ENCODE assay signal across 13 mouse cellular contexts in the genomic region with DNA sequence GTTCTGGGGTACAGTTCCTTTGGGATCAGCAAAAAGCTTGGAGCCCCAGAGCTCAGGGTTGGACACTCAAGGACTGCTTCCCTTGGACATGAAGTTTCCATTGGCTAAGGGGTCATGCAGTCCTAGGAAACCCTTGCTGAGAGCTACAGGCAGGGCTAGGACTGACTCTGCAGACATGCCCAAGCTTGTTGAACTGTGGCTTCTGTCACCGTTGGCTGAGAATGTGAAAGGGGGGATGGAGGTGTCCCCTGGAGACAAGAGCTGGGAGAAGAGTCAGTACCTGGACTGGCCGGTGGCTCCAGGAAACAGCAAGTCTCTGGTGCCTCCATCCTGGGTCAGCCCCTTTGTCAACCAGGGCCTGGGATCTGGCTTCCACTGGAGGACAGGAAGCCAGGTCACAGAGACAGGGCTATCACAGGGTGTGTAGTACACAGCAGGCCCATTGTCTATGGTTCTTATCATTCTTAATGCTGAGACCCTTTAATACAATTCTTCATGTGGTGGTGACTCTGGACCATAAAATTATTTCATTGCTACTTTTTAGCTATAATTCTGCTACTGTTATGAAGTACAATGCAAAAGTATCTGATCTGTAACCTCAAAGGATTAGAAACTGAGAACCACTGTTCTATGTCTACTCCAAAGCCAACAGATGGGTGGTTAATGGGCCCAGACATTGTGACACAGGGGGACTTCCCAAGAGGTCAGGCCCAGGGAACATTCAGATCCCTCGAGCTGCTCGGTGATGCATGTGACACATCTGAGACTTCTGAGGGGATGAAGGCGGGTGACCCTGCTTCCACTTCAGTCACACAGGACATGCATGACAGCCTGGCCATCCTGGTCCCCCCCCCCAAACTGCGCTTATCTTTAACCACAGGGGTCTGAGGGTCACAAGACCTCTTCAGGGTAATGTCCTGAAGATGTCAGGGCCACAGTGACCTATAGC. TPM values are rescaled to one million over a fixed set of nuclear protein-coding genes. Genes with fewer than 3 reads are reported as not detected.
DNase-seq lines count a peak whose midpoint lies in the region; ATAC-seq and TF ChIP-seq lines count a peak whose summit lies in the region.
"Had no signal": no experiment of that assay in that cellular context is flagged by ENCODE, and none has a peak within 500 bp of the region (broad histone marks: within the 10 kb centered on the region; RNA-seq: fewer than 3 reads in every experiment).

No protein-coding gene starts in this region.

- no peak overlapping the region for H3K9ac ChIP-seq in liver, adult 2 months (ENCODE audit: low read depth, low read length)
- no peak overlapping the region for H3K9ac ChIP-seq in liver, postnatal 0 days (replicated peaks)
- H3K9ac ChIP-seq: embryonic facial prominence, embryonic 15.5 days; forebrain, embryonic 13.5 days; liver, embryonic 12.5 days; neural tube, embryonic 15.5 days had no signal

- TF ChIP-seq CTCF in liver, adult 2 months (IDR thresholded peaks at IDR 0.05; ENCODE audit: low read depth, low read length), result no peak
- TF ChIP-seq CTCF in liver, postnatal 0 days (IDR thresholded peaks at IDR 0.05; ENCODE audit: low read depth), result no peak

- H3K4me2 ChIP-seq in liver, postnatal 0 days (ENCODE audit: low read depth, low read length), result no peak overlapping the region
- H3K4me2 ChIP-seq: embryonic facial prominence, embryonic 15.5 days; forebrain, embryonic 13.5 days; liver, embryonic 12.5 days; neural tube, embryonic 15.5 days had no signal

- WGBS in liver, adult 2 months, result 73% methylated on average over 6 of the region's 6 CpGs
- 76% methylated on average over 6 of the region's 6 CpGs for WGBS in liver, postnatal 0 days (ENCODE audit: insufficient replicate concordance)
- WGBS in hindbrain, embryonic 10.5 days, result 62% methylated on average over 6 of the region's 6 CpGs

- no peak for ATAC-seq in liver, postnatal 0 days
- no peak for ATAC-seq in activated CD4-positive, CD25-positive, alpha-beta regulatory T cell, adult 4 months
- ATAC-seq: forebrain, embryonic 13.5 days; liver, embryonic 12.5 days had no signal

- peak; percentile 3 for DNase-seq in gastrocnemius, postnatal 14 days
- no peak for DNase-seq in gastrocnemius, postnatal 25 days
- no peak for DNase-seq in liver, adult 2 months (ENCODE audit: extremely low read depth, low read depth, low spot score)
- DNase-seq in liver, postnatal 0 days, result no peak
- DNase-seq in A20 (ENCODE audit: low read depth, low spot score), result peak; percentile 54
- peak; percentile 12 to 14 for DNase-seq in cerebellum, postnatal 25 days
- DNase-seq in hindbrain, embryonic 10.5 days (ENCODE audit: low spot score), result no peak
- DNase-seq: gastrocnemius, postnatal 10 days had no signal

- 0 out of 2 replicates have a peak overlapping the region, but pooled peaks have one; percentile 9 for H3K27ac ChIP-seq in liver, adult 2 months (replicated peaks; ENCODE audit: insufficient read depth, low read depth, low read length)
- H3K27ac ChIP-seq in liver, postnatal 0 days (ENCODE audit: low read depth), result no peak overlapping the region
- no peak overlapping the region; the same call in 1 of the 2 replicates for H3K27ac ChIP-seq in hindbrain, embryonic 10.5 days
- H3K27ac ChIP-seq: embryonic facial prominence, embryonic 15.5 days; forebrain, embryonic 13.5 days; liver, embryonic 12.5 days; neural tube, embryonic 15.5 days had no signal

- peaks cover 2% of the 10 kb centered on the region; the same call in 1 of the 2 replicates for H3K36me3 ChIP-seq in liver, adult 2 months (ENCODE audit: control insufficient read depth, insufficient read depth, low read length)
- peaks cover 19% of the 10 kb centered on the region for H3K36me3 ChIP-seq in liver, postnatal 0 days (replicated peaks; ENCODE audit: insufficient read depth, low read length)
- peaks cover 43% of the 10 kb centered on the region for H3K36me3 ChIP-seq in hindbrain, embryonic 10.5 days

- peaks cover 7% of the 10 kb centered on the region; the same call in 1 of the 2 replicates for H3K79me2 ChIP-seq in liver, adult 2 months (ENCODE audit: control insufficient read depth, insufficient read depth, low read length)

- TF ChIP-seq POLR2A in liver, adult 2 months (IDR thresholded peaks at IDR 0.05; ENCODE audit: extremely low read depth, insufficient read depth, low read length), result no peak

- peaks cover 9% of the 10 kb centered on the region for H3K4me1 ChIP-seq in liver, adult 2 months (ENCODE audit: control insufficient read depth, insufficient read depth, low read length)
- peaks cover 17% of the 10 kb centered on the region for H3K4me1 ChIP-seq in liver, postnatal 0 days (ENCODE audit: insufficient read depth)
- peaks cover 44% of the 10 kb centered on the region for H3K4me1 ChIP-seq in hindbrain, embryonic 10.5 days (replicated peaks)
- H3K4me1 ChIP-seq: forebrain, embryonic 13.5 days had no signal

- H3K27me3 ChIP-seq in liver, adult 2 months (ENCODE audit: control insufficient read depth, insufficient read depth, low read length), result no peaks in the 10 kb centered on the region
- H3K27me3 ChIP-seq in liver, postnatal 0 days (ENCODE audit: insufficient read depth, low read length), result no peaks in the 10 kb centered on the region
- H3K27me3 ChIP-seq in hindbrain, embryonic 10.5 days (ENCODE audit: insufficient read depth, poor library complexity, severe bottlenecking), result no peaks in the 10 kb centered on the region
- H3K27me3 ChIP-seq: embryonic facial prominence, embryonic 15.5 days; forebrain, embryonic 13.5 days; liver, embryonic 12.5 days; neural tube, embryonic 15.5 days had no signal

- no peaks in the 10 kb centered on the region for H3K9me3 ChIP-seq in liver, postnatal 0 days (ENCODE audit: low read length)
- H3K9me3 ChIP-seq in hindbrain, embryonic 10.5 days, result no peaks in the 10 kb centered on the region
- H3K9me3 ChIP-seq: embryonic facial prominence, embryonic 15.5 days; forebrain, embryonic 13.5 days; liver, embryonic 12.5 days; neural tube, embryonic 15.5 days had no signal

- TF ChIP-seq EP300 in liver, postnatal 0 days (IDR thresholded peaks at IDR 0.05; ENCODE audit: low read depth), result no peak

- intact Hi-C loops in gastrocnemius, postnatal 14 days (cut with DNase I; ENCODE audit: low total_unique reads), result no loop called here

- no peak overlapping the region for H3K4me3 ChIP-seq in liver, adult 2 months (ENCODE audit: insufficient read depth, low read depth, low read length)
- H3K4me3 ChIP-seq in liver, postnatal 0 days (ENCODE audit: low read depth, low read length), result no peak overlapping the region
- no peak overlapping the region for H3K4me3 ChIP-seq in hindbrain, embryonic 10.5 days
- H3K4me3 ChIP-seq: embryonic facial prominence, embryonic 15.5 days; forebrain, embryonic 13.5 days; liver, embryonic 12.5 days; neural tube, embryonic 15.5 days had no signal

RNA-seq across cellular contexts. Expression of a gene that starts 2.3 kb away (rescaled TPM):
- total RNA-seq in gastrocnemius, postnatal 14 days (2021), result 10 to 100 TPM; 11.0 to 11.9 TPM
- total RNA-seq in gastrocnemius, postnatal 25 days (2021), result 10 to 100 TPM; 11.0 to 14.7 TPM
- total RNA-seq in liver, adult 2 months (2014; rRNA removed), result 20.2 and 23.9 TPM in 2 replicates
- polyA plus RNA-seq in liver, adult 2 months (2012; rRNA removed), result 136 and 216 TPM in 2 replicates
- polyA plus RNA-seq in liver, postnatal 0 days (2015; fragmentation: Nextera tagmentation; extraction: Ambion mirVana), result 68.3 and 74.1 TPM in 2 replicates
- 1.8 and 2.0 TPM in 2 replicates for polyA plus RNA-seq in hindbrain, embryonic 10.5 days (2016; fragmentation: Nextera tagmentation; extraction: Ambion mirVana)
- 100 to 1,000 TPM in 1 of 2 experiments, 10 to 100 TPM in 1; 98.4 to 147 TPM for polyA plus RNA-seq in activated CD4-positive, CD25-positive, alpha-beta regulatory T cell, adult 4 months (2017; shearing (Covaris generic))

RNA-seq across cellular contexts. Expression of a gene that starts 14.7 kb away (rescaled TPM):
- total RNA-seq in gastrocnemius, postnatal 14 days (2021), result 10 to 100 TPM; 11.0 to 11.7 TPM
- total RNA-seq in gastrocnemius, postnatal 25 days (2021), result 1 to 10 TPM; 9.3 to 9.9 TPM
- 11.4 and 16.4 TPM in 2 replicates for total RNA-seq in liver, adult 2 months (2014; rRNA removed)
- 23.0 and 25.7 TPM in 2 replicates for polyA plus RNA-seq in liver, adult 2 months (2012; rRNA removed)
- polyA plus RNA-seq in liver, postnatal 0 days (2015; fragmentation: Nextera tagmentation; extraction: Ambion mirVana), result 7.5 and 7.8 TPM in 2 replicates
- polyA plus RNA-seq in hindbrain, embryonic 10.5 days (2016; fragmentation: Nextera tagmentation; extraction: Ambion mirVana), result 23.7 and 31.1 TPM in 2 replicates
- polyA plus RNA-seq in activated CD4-positive, CD25-positive, alpha-beta regulatory T cell, adult 4 months (2017; shearing (Covaris generic)), result 10 to 100 TPM; 21.3 to 23.3 TPM

RNA-seq across cellular contexts. Expression of a gene that starts 23.8 kb away (rescaled TPM):
- 10 to 100 TPM; 26.4 to 30.2 TPM for total RNA-seq in gastrocnemius, postnatal 14 days (2021)
- 10 to 100 TPM in 1 of 2 experiments, 1 to 10 TPM in 1; 9.2 to 13.4 TPM for total RNA-seq in gastrocnemius, postnatal 25 days (2021)
- 6.6 and 9.9 TPM in 2 replicates for total RNA-seq in liver, adult 2 months (2014; rRNA removed)
- 8.1 and 9.2 TPM in 2 replicates for polyA plus RNA-seq in liver, adult 2 months (2012; rRNA removed)
- polyA plus RNA-seq in liver, postnatal 0 days (2015; fragmentation: Nextera tagmentation; extraction: Ambion mirVana), result 5.8 and 5.9 TPM in 2 replicates
- polyA plus RNA-seq in hindbrain, embryonic 10.5 days (2016; fragmentation: Nextera tagmentation; extraction: Ambion mirVana), result 1.8 and 2.0 TPM in 2 replicates
- polyA plus RNA-seq in activated CD4-positive, CD25-positive, alpha-beta regulatory T cell, adult 4 months (2017; shearing (Covaris generic)), result not detected

RNA-seq across cellular contexts. Expression of a gene that starts 48.7 kb away (rescaled TPM):
- total RNA-seq in gastrocnemius, postnatal 14 days (2021), result 100 to 1,000 TPM; 119 to 133 TPM
- total RNA-seq in gastrocnemius, postnatal 25 days (2021), result 10 to 100 TPM; 77.3 to 96.4 TPM
- total RNA-seq in liver, adult 2 months (2014; rRNA removed), result 2.6 and 4.6 TPM in 2 replicates
- 7.7 and 7.9 TPM in 2 replicates for polyA plus RNA-seq in liver, adult 2 months (2012; rRNA removed)
- polyA plus RNA-seq in liver, postnatal 0 days (2015; fragmentation: Nextera tagmentation; extraction: Ambion mirVana), result 8.4 TPM in 2 replicates
- polyA plus RNA-seq in hindbrain, embryonic 10.5 days (2016; fragmentation: Nextera tagmentation; extraction: Ambion mirVana), result 28.6 and 36.3 TPM in 2 replicates
- 10 to 100 TPM; 10.2 to 11.2 TPM for polyA plus RNA-seq in activated CD4-positive, CD25-positive, alpha-beta regulatory T cell, adult 4 months (2017; shearing (Covaris generic))

Comparison
In these comparisons a context has a peak if more than half of its experiments do, and no peak if none do; other contexts are left out.
1. DNase-seq: peak in gastrocnemius, postnatal 14 days (single experiment), A20 (single experiment) and cerebellum, postnatal 25 days (2 of 2); none in gastrocnemius, postnatal 25 days (single experiment), liver, adult 2 months (single experiment), liver, postnatal 0 days (single experiment) and hindbrain, embryonic 10.5 days (single experiment).
2. RNA of a gene that starts 2.3 kb away (polyA plus RNA-seq): 136 to 216 TPM in liver, adult 2 months, 98.4 to 147 TPM in activated CD4-positive, CD25-positive, alpha-beta regulatory T cell, adult 4 months and 68.3 to 74.1 TPM in liver, postnatal 0 days; 1.8 to 2.0 TPM in hindbrain, embryonic 10.5 days; every median in the first group is over 10 times any median in the second.